In the genomic region with DNA sequence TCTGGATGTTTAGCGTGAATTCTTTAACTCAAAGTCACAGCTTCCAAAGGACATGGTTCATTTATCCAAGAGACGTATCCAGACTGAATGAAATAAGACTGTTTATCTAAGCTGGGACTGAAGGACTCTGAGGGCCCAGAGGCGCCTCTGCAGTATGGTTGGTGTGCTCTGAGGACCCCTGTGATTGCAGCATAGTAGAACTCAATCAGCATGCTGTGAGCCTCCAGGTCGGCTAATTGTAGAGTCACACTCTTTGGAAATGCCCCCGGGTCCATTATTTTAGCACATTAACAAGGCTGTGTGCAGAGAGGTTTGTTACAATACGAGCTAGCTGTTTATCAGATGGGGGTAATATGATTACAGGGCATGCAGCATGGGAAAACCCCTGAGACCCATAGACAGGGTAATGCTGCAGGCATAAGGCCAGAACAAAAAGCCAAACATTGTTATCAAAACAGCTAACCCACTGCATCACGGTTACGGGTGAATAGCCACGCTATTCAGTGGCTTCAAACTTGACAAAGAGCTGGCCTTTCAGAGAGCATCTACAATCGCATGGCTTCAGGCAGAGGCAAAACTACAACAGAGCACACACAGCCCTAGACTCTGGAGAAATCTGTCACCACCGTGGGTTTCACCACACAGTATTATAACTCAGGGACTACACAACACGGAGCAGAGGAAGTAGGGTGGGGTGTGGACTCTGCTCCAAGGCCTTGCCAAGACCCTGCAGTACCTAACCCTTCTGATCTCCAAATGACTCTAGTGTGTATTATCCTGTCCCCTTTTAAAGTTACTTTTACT, we compare ENCODE assay signal across 16 mouse cellular contexts.
DNase-seq lines count a peak whose midpoint lies in the region; ATAC-seq and TF ChIP-seq lines count a peak whose summit lies in the region.
"Had no signal": no experiment of that assay in that cellular context is flagged by ENCODE, and none has a peak within 500 bp of the region (broad histone marks: within the 10 kb centered on the region; RNA-seq: fewer than 3 reads in every experiment).

No protein-coding gene starts in this region.

- H3K27ac ChIP-seq in forebrain, embryonic 16.5 days (ENCODE audit: low read length), result no peak overlapping the region
- peak overlapping the region; percentile 70 for H3K27ac ChIP-seq in midbrain, embryonic 12.5 days (replicated peaks)
- H3K27ac ChIP-seq: limb, embryonic 13.5 days had no signal

- TF ChIP-seq CTCF in Patski (IDR thresholded peaks at IDR 0.05), result no peak

- no peak overlapping the region for H3K4me2 ChIP-seq in forebrain, embryonic 16.5 days (ENCODE audit: low read length)
- no peak overlapping the region for H3K4me2 ChIP-seq in midbrain, embryonic 12.5 days (replicated peaks)
- H3K4me2 ChIP-seq: limb, embryonic 13.5 days; lung, embryonic 14.5 days had no signal

- DNase-seq in MN1 (ENCODE audit: low spot score), result peak; percentile 37
- peak; percentile 27 for DNase-seq in Patski (ENCODE audit: low read depth, low spot score)
- no peak for DNase-seq in spleen, adult 18-20 months
- DNase-seq in cerebellum, adult 9-10 months, result no peak
- no peak for DNase-seq in testis, postnatal 10 days (ENCODE audit: low spot score)
- DNase-seq: adrenal gland, postnatal 14 days; cerebellum, adult 11 months; heart, adult 18-20 months; heart, postnatal 4 days; kidney, postnatal 10 days; lung, embryonic 14.5 days; right cerebral cortex, adult 18-20 months had no signal

- H3K4me1 ChIP-seq in forebrain, embryonic 16.5 days (replicated peaks; ENCODE audit: control insufficient read depth, insufficient read depth, low read length), result peaks cover 19% of the 10 kb centered on the region
- peaks cover 28% of the 10 kb centered on the region for H3K4me1 ChIP-seq in midbrain, embryonic 12.5 days

- H3K27me3 ChIP-seq in Patski, result no peaks in the 10 kb centered on the region
- no peaks in the 10 kb centered on the region for H3K27me3 ChIP-seq in forebrain, embryonic 16.5 days (replicated peaks; ENCODE audit: control insufficient read depth, insufficient read depth, low read length)
- H3K27me3 ChIP-seq in midbrain, embryonic 12.5 days, result no peaks in the 10 kb centered on the region
- H3K27me3 ChIP-seq: CH12.LX; limb, embryonic 13.5 days had no signal

- H3K36me3 ChIP-seq in forebrain, embryonic 16.5 days (ENCODE audit: control insufficient read depth, insufficient read depth), result no peaks in the 10 kb centered on the region
- H3K36me3 ChIP-seq in midbrain, embryonic 12.5 days, result no peaks in the 10 kb centered on the region
- H3K36me3 ChIP-seq: limb, embryonic 13.5 days had no signal

- no peaks in the 10 kb centered on the region for H3K9me3 ChIP-seq in forebrain, embryonic 16.5 days (ENCODE audit: control insufficient read depth, low read length)
- no peaks in the 10 kb centered on the region for H3K9me3 ChIP-seq in midbrain, embryonic 12.5 days
- H3K9me3 ChIP-seq: limb, embryonic 13.5 days had no signal

- H3K4me3 ChIP-seq in forebrain, embryonic 16.5 days (replicated peaks; ENCODE audit: low read length), result no peak overlapping the region
- no peak overlapping the region for H3K4me3 ChIP-seq in midbrain, embryonic 12.5 days
- H3K4me3 ChIP-seq: limb, embryonic 13.5 days had no signal

- WGBS in forebrain, embryonic 16.5 days, result 9% methylated on average over 12 of the region's 12 CpGs
- 25% methylated on average over 12 of the region's 12 CpGs for WGBS in midbrain, embryonic 12.5 days

- CTCF ChIA-PET in Patski (lab: Charles Lee), result interaction anchor here (1.1 kb wide), 1 partner anchor 11 kb away, joined by 3 read pairs; no protein-coding TSS in a partner anchor

- ATAC-seq in Patski, result peak; percentile 31
- ATAC-seq in forebrain, embryonic 16.5 days, result peak; percentile 51; the same call in 1 of the 2 replicates
- ATAC-seq in midbrain, embryonic 12.5 days (ENCODE audit: low FRiP score, low read depth), result peak; percentile 73

- POLR2A ChIA-PET in Patski (lab: Charles Lee), result interaction anchor here (0.6 to 0.7 kb wide), 2 partner anchors 223 to 242 kb away, joined by 3 read pairs; no protein-coding TSS in a partner anchor

- no peak overlapping the region for H3K9ac ChIP-seq in forebrain, embryonic 16.5 days (replicated peaks; ENCODE audit: low read depth, low read length)
- no peak overlapping the region for H3K9ac ChIP-seq in midbrain, embryonic 12.5 days (replicated peaks)
- H3K9ac ChIP-seq: limb, embryonic 13.5 days; lung, embryonic 14.5 days had no signal

- in situ Hi-C loops in Patski (cut with MboI; ENCODE audit: low pct_unique_long_range_greater_than_20kb), result loop anchor here (10.0 kb wide), 1 partner anchor 183 kb away; no protein-coding TSS in a partner anchor

Comparison
In these comparisons a context has a peak if more than half of its experiments do, and no peak if none do; other contexts are left out.
1. DNase-seq: peak in MN1 (single experiment) and Patski (single experiment); none in spleen, adult 18-20 months (0 of 2), cerebellum, adult 9-10 months (single experiment) and testis, postnatal 10 days (single experiment).
2. Peak in every context shown above with its lines, with median percentiles within 50 percentile points of each other: ATAC-seq.